ENCODE assay signal across 10 mouse cellular contexts in the genomic region with DNA sequence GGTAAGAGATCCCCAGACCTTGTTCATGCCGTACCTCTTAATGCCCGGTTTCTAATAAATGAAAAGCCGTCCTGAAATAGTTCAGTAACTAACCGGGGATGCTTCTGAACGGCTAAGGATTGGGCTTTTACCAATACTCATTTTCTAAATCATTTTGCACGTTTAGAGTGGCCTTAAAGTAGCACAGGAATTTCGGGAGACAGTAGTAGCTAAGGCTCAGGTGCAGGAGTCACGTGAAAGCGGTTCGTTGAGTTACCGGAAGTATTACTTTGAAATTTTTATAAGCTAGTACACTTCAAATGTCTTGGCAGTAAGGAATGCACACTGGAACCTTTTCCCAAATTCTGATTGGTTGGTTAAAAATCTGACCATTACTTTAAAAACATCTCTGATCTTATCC. TPM values are rescaled to one million over a fixed set of nuclear protein-coding genes. Genes with fewer than 3 reads are reported as not detected.
DNase-seq lines count a peak whose midpoint lies in the region; ATAC-seq and TF ChIP-seq lines count a peak whose summit lies in the region.
"Not testable (repeated sequence)": the region's sequence is repeated elsewhere in the genome, so short reads cannot be mapped to it uniquely, and the experiment has no call there.
"Had no signal": no experiment of that assay in that cellular context is flagged by ENCODE, and none has a peak within 500 bp of the region (broad histone marks: within the 10 kb centered on the region; RNA-seq: fewer than 3 reads in every experiment).

No protein-coding gene starts in this region.

- not testable (repeated sequence) for H3K9ac ChIP-seq in heart, embryonic 15.5 days; intestine, postnatal 0 days (ENCODE audit: low read depth, low read length)
- H3K9ac ChIP-seq in limb, embryonic 14.5 days (ENCODE audit: low read depth, low read length, severe bottlenecking) = peak overlapping the region; percentile 44; the same call in 1 of the 2 replicates
- peak overlapping the region; percentile 47; the same call in 1 of the 2 replicates for H3K9ac ChIP-seq in neural tube, embryonic 15.5 days (replicated peaks)

- H3K4me3 ChIP-seq in bone marrow macrophage, adult 2 months (ENCODE audit: insufficient read depth, low read length) = peak overlapping the region; percentile 65
- H3K4me3 ChIP-seq in forebrain, embryonic 10.5 days = peak overlapping the region; percentile 59
- peak overlapping the region; percentile 60 for H3K4me3 ChIP-seq in heart, embryonic 15.5 days
- peak overlapping the region; percentile 45 for H3K4me3 ChIP-seq in intestine, postnatal 0 days (ENCODE audit: low read depth, low read length)
- peak overlapping the region; percentile 45 for H3K4me3 ChIP-seq in limb, embryonic 14.5 days (replicated peaks; ENCODE audit: low read length)
- peak overlapping the region; percentile 32 for H3K4me3 ChIP-seq in macrophage (ENCODE audit: inconsistent target)
- H3K4me3 ChIP-seq in neural tube, embryonic 15.5 days (replicated peaks) = peak overlapping the region; percentile 50

- H3K4me2 ChIP-seq in heart, embryonic 15.5 days = peak overlapping the region; percentile 55
- H3K4me2 ChIP-seq in intestine, postnatal 0 days (replicated peaks; ENCODE audit: low read depth) = peak overlapping the region; percentile 51
- peak overlapping the region; percentile 39 for H3K4me2 ChIP-seq in limb, embryonic 14.5 days (replicated peaks; ENCODE audit: low read depth, low read length, severe bottlenecking)
- peak overlapping the region; percentile 48 for H3K4me2 ChIP-seq in neural tube, embryonic 15.5 days

- not testable (repeated sequence) for H3K9me3 ChIP-seq in forebrain, embryonic 10.5 days; heart, embryonic 15.5 days (replicated peaks); intestine, postnatal 0 days (ENCODE audit: control insufficient read depth); limb, embryonic 14.5 days (ENCODE audit: control insufficient read depth, low read length); neural tube, embryonic 15.5 days (replicated peaks)

- TF ChIP-seq POLR2A in bone marrow macrophage, adult 2 months (IDR thresholded peaks at IDR 0.05; ENCODE audit: borderline replicate concordance, low read depth, low read length); limb, embryonic 14.5 days (IDR thresholded peaks at IDR 0.05; ENCODE audit: borderline replicate concordance, extremely low read depth, insufficient read depth, insufficient read length): not testable (repeated sequence)

- TF ChIP-seq CTCF in bone marrow macrophage, adult 2 months (IDR thresholded peaks at IDR 0.05; ENCODE audit: low read depth, low read length); intestine, postnatal 0 days (IDR thresholded peaks at IDR 0.05; ENCODE audit: low read depth): not testable (repeated sequence)

- peak overlapping the region; percentile 64; the same call in 1 of the 2 replicates for H3K27ac ChIP-seq in bone marrow macrophage, adult 2 months (ENCODE audit: insufficient read depth, low read depth, low read length)
- H3K27ac ChIP-seq in forebrain, embryonic 10.5 days = peak overlapping the region; percentile 89; the same call in 1 of the 2 replicates
- not testable (repeated sequence) for H3K27ac ChIP-seq in heart, embryonic 15.5 days; intestine, postnatal 0 days (ENCODE audit: low read depth, low read length); limb, embryonic 14.5 days (replicated peaks; ENCODE audit: low read depth, low read length); macrophage; neural tube, embryonic 15.5 days (replicated peaks)

- peaks cover 11% of the 10 kb centered on the region for H3K4me1 ChIP-seq in bone marrow macrophage, adult 2 months (ENCODE audit: control insufficient read depth, insufficient read depth, low read length)
- not testable (repeated sequence) for H3K4me1 ChIP-seq in forebrain, embryonic 10.5 days; heart, embryonic 15.5 days (replicated peaks); intestine, postnatal 0 days (replicated peaks; ENCODE audit: control insufficient read depth, insufficient read depth, low read length); limb, embryonic 14.5 days (ENCODE audit: control insufficient read depth, insufficient read depth, low read length); neural tube, embryonic 15.5 days

- H3K79me2 ChIP-seq in macrophage (ENCODE audit: inconsistent target) = not testable (repeated sequence)

- H3K36me3 ChIP-seq in forebrain, embryonic 10.5 days (replicated peaks) = peaks cover 25% of the 10 kb centered on the region
- peaks cover 20% of the 10 kb centered on the region for H3K36me3 ChIP-seq in heart, embryonic 15.5 days
- H3K36me3 ChIP-seq in intestine, postnatal 0 days (ENCODE audit: control insufficient read depth, insufficient read depth) = peaks cover 15% of the 10 kb centered on the region
- peaks cover 17% of the 10 kb centered on the region for H3K36me3 ChIP-seq in limb, embryonic 14.5 days (ENCODE audit: control insufficient read depth, insufficient read depth, low read length)
- not testable (repeated sequence) for H3K36me3 ChIP-seq in macrophage (ENCODE audit: inconsistent target)
- peaks cover 16% of the 10 kb centered on the region for H3K36me3 ChIP-seq in neural tube, embryonic 15.5 days

- WGBS in forebrain, embryonic 10.5 days = 3% methylated on average over 11 of the region's 11 CpGs
- WGBS in heart, embryonic 15.5 days = 0% methylated on average over 11 of the region's 11 CpGs
- WGBS in intestine, postnatal 0 days = 1% methylated on average over 11 of the region's 11 CpGs
- WGBS in limb, embryonic 14.5 days = 1% methylated on average over 11 of the region's 11 CpGs
- no CpG with 5 or more reads among the region's 11 CpGs for WGBS in macrophage (ENCODE audit: missing documents)
- WGBS in neural tube, embryonic 15.5 days = 0% methylated on average over 11 of the region's 11 CpGs

- peak; percentile 22 for DNase-seq in 3T3-L1 (ENCODE audit: low read depth, low spot score)
- DNase-seq in forebrain, embryonic 10.5 days (ENCODE audit: extremely low spot score, low spot score); limb, embryonic 14.5 days (ENCODE audit: low spot score): not testable (repeated sequence)

- not testable (repeated sequence) for ATAC-seq in heart, embryonic 15.5 days (replicated peaks; ENCODE audit: insufficient number of reproducible peaks, insufficient read depth, low FRiP score, low read depth); intestine, postnatal 0 days; limb, embryonic 14.5 days (ENCODE audit: low FRiP score, low read depth); neural tube, embryonic 15.5 days (ENCODE audit: low FRiP score)

- H3K27me3 ChIP-seq in forebrain, embryonic 10.5 days (ENCODE audit: poor library complexity, severe bottlenecking); heart, embryonic 15.5 days; intestine, postnatal 0 days (replicated peaks; ENCODE audit: control insufficient read depth, insufficient read depth, low read length); limb, embryonic 14.5 days (ENCODE audit: control insufficient read depth, insufficient read depth, low read length); neural tube, embryonic 15.5 days (replicated peaks): not testable (repeated sequence)

RNA-seq across cellular contexts. Expression of a gene that starts 0.7 kb away (rescaled TPM):
- 16.4 and 17.4 TPM in 2 replicates for polyA plus RNA-seq in bone marrow macrophage, adult 2 months (2012; ENCODE audit: insufficient read depth, insufficient read length, missing spikeins)
- 57.7 and 60.9 TPM in 2 replicates for polyA plus RNA-seq in forebrain, embryonic 10.5 days (2016; fragmentation: Nextera tagmentation; extraction: Ambion mirVana)
- 20.1 and 23.9 TPM in 2 replicates for polyA plus RNA-seq in heart, embryonic 15.5 days (2015; fragmentation: Nextera tagmentation; extraction: Ambion mirVana)
- 12.4 and 13.4 TPM in 2 replicates for polyA plus RNA-seq in intestine, postnatal 0 days (2015; fragmentation: Nextera tagmentation; extraction: Ambion mirVana)
- polyA plus RNA-seq in limb, embryonic 14.5 days (2012; rRNA removed) = 12.5 and 16.4 TPM in 2 replicates
- polyA plus RNA-seq in limb, embryonic 14.5 days (2014; fragmentation: Nextera tagmentation; extraction: Ambion mirVana) = 30.7 and 32.5 TPM in 2 replicates
- 10 to 100 TPM; 37.3 to 83.3 (median 55.3) TPM for total RNA-seq in macrophage (2018; cell fraction: chromatin; rRNA removed)
- 10 to 100 TPM in 2 of 26 experiments, 1 to 10 TPM in 24; 6.5 to 11.2 (median 8.5) TPM for total RNA-seq in macrophage (2018; cell fraction: cytosol; rRNA removed)
- 10 to 100 TPM; 18.3 to 46.9 (median 30.4) TPM for total RNA-seq in macrophage (2018; cell fraction: nucleus; rRNA removed)
- 5.7 to 11.6 TPM (median 6.5 TPM) in 3 replicates for polyA plus RNA-seq in macrophage (2018)
- polyA plus RNA-seq in neural tube, embryonic 15.5 days (2015; fragmentation: Nextera tagmentation; extraction: Ambion mirVana) = 29.3 and 31.3 TPM in 2 replicates

RNA-seq across cellular contexts. Expression of a gene that starts 18.1 kb away (rescaled TPM):
- polyA plus RNA-seq in bone marrow macrophage, adult 2 months (2012; ENCODE audit: insufficient read depth, insufficient read length, missing spikeins) = 19.5 and 23.3 TPM in 2 replicates
- 14.6 and 17.0 TPM in 2 replicates for polyA plus RNA-seq in forebrain, embryonic 10.5 days (2016; fragmentation: Nextera tagmentation; extraction: Ambion mirVana)
- polyA plus RNA-seq in heart, embryonic 15.5 days (2015; fragmentation: Nextera tagmentation; extraction: Ambion mirVana) = 33.0 and 34.1 TPM in 2 replicates
- polyA plus RNA-seq in intestine, postnatal 0 days (2015; fragmentation: Nextera tagmentation; extraction: Ambion mirVana) = 49.5 and 53.3 TPM in 2 replicates
- polyA plus RNA-seq in limb, embryonic 14.5 days (2012; rRNA removed) = 29.4 and 31.4 TPM in 2 replicates
- polyA plus RNA-seq in limb, embryonic 14.5 days (2014; fragmentation: Nextera tagmentation; extraction: Ambion mirVana) = 29.3 and 29.5 TPM in 2 replicates
- total RNA-seq in macrophage (2018; cell fraction: chromatin; rRNA removed) = 100 to 1,000 TPM in 5 of 26 experiments, 10 to 100 TPM in 21; 15.5 to 176 (median 41.8) TPM
- total RNA-seq in macrophage (2018; cell fraction: cytosol; rRNA removed) = 100 to 1,000 TPM in 16 of 26 experiments, 10 to 100 TPM in 10; 76.4 to 182 (median 126) TPM
- total RNA-seq in macrophage (2018; cell fraction: nucleus; rRNA removed) = 100 to 1,000 TPM in 11 of 26 experiments, 10 to 100 TPM in 15; 27.5 to 150 (median 93.8) TPM
- 52.0 to 123 TPM (median 66.9 TPM) in 3 replicates for polyA plus RNA-seq in macrophage (2018)
- polyA plus RNA-seq in neural tube, embryonic 15.5 days (2015; fragmentation: Nextera tagmentation; extraction: Ambion mirVana) = 12.6 and 17.6 TPM in 2 replicates

RNA-seq across cellular contexts. Expression of a gene that starts 18.4 kb away (rescaled TPM):
- 0.45 TPM in 1 of 2 replicates, not detected in the other for polyA plus RNA-seq in bone marrow macrophage, adult 2 months (2012; ENCODE audit: insufficient read depth, insufficient read length, missing spikeins)
- polyA plus RNA-seq in forebrain, embryonic 10.5 days (2016; fragmentation: Nextera tagmentation; extraction: Ambion mirVana) = 0.22 and 0.31 TPM in 2 replicates
- polyA plus RNA-seq in heart, embryonic 15.5 days (2015; fragmentation: Nextera tagmentation; extraction: Ambion mirVana) = 0.15 TPM in 1 of 2 replicates, not detected in the other
- polyA plus RNA-seq in intestine, postnatal 0 days (2015; fragmentation: Nextera tagmentation; extraction: Ambion mirVana) = 0.08 TPM in 1 of 2 replicates, not detected in the other
- 0.28 and 0.74 TPM in 2 replicates for polyA plus RNA-seq in limb, embryonic 14.5 days (2012; rRNA removed)
- not detected in 2 replicates for polyA plus RNA-seq in limb, embryonic 14.5 days (2014; fragmentation: Nextera tagmentation; extraction: Ambion mirVana)
- 1 to 10 TPM in 17 of 26 experiments, under 1 TPM in 5, not detected in 4; 0.56 to 3.3 (median 1.8) TPM for total RNA-seq in macrophage (2018; cell fraction: chromatin; rRNA removed)
- total RNA-seq in macrophage (2018; cell fraction: cytosol; rRNA removed) = under 1 TPM in 12 of 26 experiments, not detected in 14; 0.03 to 0.38 (median 0.17) TPM
- total RNA-seq in macrophage (2018; cell fraction: nucleus; rRNA removed) = 1 to 10 TPM in 19 of 26 experiments, under 1 TPM in 4, not detected in 3; 0.40 to 5.9 (median 2.1) TPM
- 0.11 TPM in 1 of 3 replicates, not detected in the others for polyA plus RNA-seq in macrophage (2018)
- 0.27 TPM in 1 of 2 replicates, not detected in the other for polyA plus RNA-seq in neural tube, embryonic 15.5 days (2015; fragmentation: Nextera tagmentation; extraction: Ambion mirVana)
- total RNA-seq: heart, postnatal 25 days; left cerebral cortex, postnatal 4 days had no signal
